Mouse (Mus musculus): ENCODE results near the gene Snrnp70.

Gene Snrnp70

DNA sequence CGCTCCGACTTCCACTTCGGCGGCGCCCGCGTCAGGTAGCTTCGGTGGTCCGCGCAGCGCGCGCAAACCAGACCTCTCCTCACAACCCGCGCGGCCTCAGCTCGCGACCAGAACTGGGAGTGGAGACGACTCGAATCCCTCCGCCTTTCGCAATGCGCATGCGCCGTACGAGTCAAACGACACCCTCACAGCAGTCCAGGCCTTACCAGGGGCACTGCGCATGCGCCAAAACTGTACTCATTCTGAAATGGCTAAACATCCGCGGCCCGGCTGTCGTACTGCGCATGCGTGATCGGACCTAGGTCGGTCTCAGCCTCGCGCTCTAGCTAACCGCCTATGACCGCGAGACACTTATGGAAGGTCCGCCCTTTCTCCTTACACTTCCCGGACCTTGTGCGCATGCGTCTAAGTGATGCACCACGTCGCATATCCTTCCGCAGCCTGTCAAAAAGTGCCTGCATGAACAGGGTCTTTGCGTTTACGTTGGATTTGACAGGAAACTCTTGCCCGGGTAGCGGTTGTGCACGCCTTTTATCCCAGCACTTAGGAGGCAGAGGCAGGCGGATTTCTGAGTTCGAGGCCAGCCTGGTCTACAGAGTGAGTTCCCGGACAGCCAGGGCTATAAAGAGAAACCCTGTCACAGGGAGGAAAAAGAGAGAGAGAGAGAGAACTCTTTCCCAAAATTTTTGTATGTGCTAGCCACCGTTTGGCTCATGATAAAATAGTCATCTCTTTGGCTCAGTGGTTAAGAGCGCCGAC is at the start of gene Snrnp70:
Snrnp70 (minus strand) TSS at position 165 of the 759 bp plus-strand sequence.
- peak; percentile 100 for DNase-seq (ENCODE audit: low read depth, low spot score)
- Histone ChIP-seq H3K36me3 (ENCODE audit: control insufficient read depth, insufficient read depth, low read length, poor library complexity, severe bottlenecking) (peaks cover 7% of the 10 kb centered on the region), H3K27me3 (ENCODE audit: control insufficient read depth, insufficient read depth, low read length, poor library complexity, severe bottlenecking) (no peaks in the 10 kb centered on the region; the same call in 1 of the 2 replicates)

DNA sequence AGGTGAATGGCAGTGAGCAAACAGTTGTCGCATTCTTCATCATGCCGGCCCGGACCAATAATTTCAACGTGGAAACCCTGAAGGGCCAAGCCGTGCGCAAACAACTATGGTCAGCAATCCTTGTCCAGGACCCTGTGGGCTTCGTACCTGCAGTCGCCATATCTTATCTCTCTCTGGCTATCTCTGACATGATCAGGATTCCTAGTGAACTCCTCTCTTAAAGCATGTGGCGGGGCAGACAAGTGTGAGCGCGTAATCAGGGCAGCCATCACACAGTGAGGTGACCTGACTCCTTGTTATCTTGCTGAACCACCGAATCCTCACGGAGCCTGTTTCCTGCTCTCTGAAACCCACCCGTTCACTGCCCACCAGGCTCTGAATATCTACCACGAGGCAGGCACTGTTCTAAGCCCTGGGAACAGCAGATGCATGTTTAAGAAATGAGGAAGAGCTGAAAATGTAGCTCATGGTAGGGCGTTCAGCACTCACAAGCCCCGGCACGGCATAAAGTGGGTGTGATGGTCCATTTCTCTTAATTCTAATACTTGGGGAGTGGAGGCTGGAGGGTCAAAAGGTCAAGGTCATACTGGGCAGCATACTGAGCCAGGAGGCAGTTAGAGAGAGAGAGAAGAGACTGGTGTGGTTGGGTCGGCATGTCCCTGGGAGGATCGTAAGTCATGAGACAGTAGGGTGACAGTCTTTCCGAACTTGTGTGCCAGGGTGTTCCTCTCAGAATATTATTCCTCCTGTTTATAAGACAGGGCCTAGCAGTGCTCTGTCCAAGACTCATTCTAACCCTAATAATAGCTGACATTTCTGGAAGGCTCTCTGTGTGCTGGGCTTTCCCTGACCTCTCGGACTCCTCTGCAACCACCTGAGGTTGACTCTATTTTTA is 48.2 kb upstream of the Snrnp70 start:
- no peak for DNase-seq (ENCODE audit: low read depth, low spot score)
- no peaks in the 10 kb centered on the region for H3K27me3 ChIP-seq (ENCODE audit: control insufficient read depth, insufficient read depth, low read length, poor library complexity, severe bottlenecking)

DNA sequence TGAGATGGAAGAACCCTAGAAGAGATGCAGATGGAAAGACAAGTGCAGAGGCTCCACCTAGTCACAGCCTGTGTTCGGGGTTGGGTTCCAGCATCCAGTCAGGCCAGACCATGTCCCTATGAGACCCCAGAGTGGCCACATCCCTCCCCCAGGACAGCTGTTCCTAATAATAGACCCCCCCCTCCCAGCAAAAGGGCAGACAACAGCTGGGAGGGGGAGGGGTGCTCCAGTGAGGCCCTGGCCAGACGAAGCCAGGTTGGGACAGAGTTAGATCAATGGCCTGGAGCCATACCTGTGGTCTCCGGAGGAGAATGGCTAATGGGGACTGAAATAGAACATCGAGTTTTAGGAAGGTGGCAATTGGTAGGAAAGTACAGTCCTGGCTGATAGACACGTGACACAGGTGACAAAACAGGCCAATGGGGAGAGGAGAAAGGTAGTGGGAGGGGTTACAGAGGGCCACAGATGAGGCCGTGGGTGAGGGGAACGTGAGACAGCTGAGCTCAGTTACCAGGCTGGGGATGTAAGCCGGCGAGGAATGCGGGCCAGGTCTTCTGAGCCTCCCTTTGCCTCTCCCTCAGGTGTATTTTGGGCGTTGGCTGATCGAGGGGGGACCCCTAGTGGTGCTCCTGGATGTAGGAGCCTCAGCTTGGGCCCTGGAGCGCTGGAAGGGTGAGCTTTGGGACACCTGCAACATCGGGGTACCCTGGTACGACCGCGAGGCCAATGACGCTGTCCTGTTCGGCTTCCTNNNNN is 42.2 kb upstream of the Snrnp70 start, which contains the start of gene Ruvbl2:
Ruvbl2 (minus strand) TSS at position 576 of the 756 bp plus-strand sequence.
- no peak for DNase-seq (ENCODE audit: low read depth, low spot score)
- no peaks in the 10 kb centered on the region for H3K27me3 ChIP-seq (ENCODE audit: control insufficient read depth, insufficient read depth, low read length, poor library complexity, severe bottlenecking)

More for the DNA sequence above, 48.2 kb upstream of the Snrnp70 start:
- H3K36me3 ChIP-seq (ENCODE audit: control insufficient read depth, insufficient read depth, low read length, poor library complexity, severe bottlenecking) = no peaks in the 10 kb centered on the region; the same call in 1 of the 2 replicates

DNA sequence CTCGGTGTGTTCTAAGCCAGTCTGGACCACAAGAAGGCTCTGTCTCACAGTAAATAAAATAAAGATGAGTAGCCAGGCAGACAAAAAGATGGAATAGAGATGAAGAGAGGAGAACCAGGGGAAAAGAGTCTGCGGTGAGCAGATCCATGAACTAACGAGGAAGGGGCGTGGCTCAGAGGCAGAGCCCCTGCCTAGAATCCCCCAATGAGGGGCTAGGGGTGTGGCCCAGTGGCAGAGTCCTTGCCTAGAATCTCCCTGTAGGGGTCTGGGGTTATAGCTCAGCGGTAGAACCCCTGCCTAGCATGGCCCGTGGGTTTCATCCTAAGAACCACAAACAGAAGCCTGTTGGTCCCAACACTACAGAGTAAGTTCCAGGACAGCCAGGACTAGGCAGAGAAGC is 41.5 kb upstream of the Snrnp70 start:
- H3K36me3 ChIP-seq (ENCODE audit: control insufficient read depth, insufficient read depth, low read length, poor library complexity, severe bottlenecking) = no peaks in the 10 kb centered on the region
- no peaks in the 10 kb centered on the region for H3K27me3 ChIP-seq (ENCODE audit: control insufficient read depth, insufficient read depth, low read length, poor library complexity, severe bottlenecking)
- DNase-seq (ENCODE audit: low read depth, low spot score) = no peak

More for the DNA sequence above, 42.2 kb upstream of the Snrnp70 start, which contains the start of gene Ruvbl2:
- no peaks in the 10 kb centered on the region for H3K36me3 ChIP-seq (ENCODE audit: control insufficient read depth, insufficient read depth, low read length, poor library complexity, severe bottlenecking)

DNA sequence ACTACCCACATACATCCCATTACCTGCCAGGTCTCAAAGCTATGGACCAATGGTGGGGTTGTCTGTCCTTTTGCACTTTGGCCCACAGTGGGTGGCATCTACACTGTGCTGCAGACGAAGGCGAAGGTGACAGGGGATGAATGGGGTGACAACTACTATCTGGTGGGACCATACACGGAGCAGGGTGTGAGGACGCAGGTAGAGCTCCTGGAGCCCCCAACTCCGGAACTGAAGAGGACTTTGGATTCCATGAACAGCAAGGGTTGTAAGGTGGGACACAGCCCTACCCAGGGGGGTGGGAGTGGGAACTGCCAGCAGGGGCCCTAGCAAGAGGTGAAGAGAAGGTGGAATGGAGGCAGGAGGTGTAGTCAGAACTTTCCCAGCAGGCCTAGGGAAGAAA is 40.9 kb upstream of the Snrnp70 start:
- no peak for DNase-seq (ENCODE audit: low read depth, low spot score)
- no peaks in the 10 kb centered on the region for H3K36me3 ChIP-seq (ENCODE audit: control insufficient read depth, insufficient read depth, low read length, poor library complexity, severe bottlenecking)
- no peaks in the 10 kb centered on the region for H3K27me3 ChIP-seq (ENCODE audit: control insufficient read depth, insufficient read depth, low read length, poor library complexity, severe bottlenecking)

DNA sequence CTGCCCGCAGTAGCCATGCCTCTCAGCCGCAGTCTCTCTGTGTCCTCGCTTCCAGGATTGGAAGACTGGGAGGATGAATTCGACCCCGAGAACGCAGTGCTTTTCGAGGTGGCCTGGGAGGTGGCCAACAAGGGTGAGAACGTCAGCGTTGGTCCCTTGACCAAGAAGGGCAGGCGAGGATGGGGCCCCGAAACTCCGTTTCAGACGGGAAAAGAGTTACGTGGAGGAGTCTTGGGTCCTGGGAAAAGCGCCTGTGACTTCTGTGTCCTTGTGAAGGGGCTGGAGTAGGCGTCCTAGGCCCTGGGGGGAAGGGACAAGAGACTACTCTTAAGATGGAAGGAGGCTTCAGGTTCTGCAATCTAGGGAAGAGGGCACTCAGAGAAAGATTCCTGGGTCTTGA is 39.5 kb upstream of the Snrnp70 start:
- Histone ChIP-seq H3K27me3 (ENCODE audit: control insufficient read depth, insufficient read depth, low read length, poor library complexity, severe bottlenecking) (no peaks in the 10 kb centered on the region), H3K36me3 (ENCODE audit: control insufficient read depth, insufficient read depth, low read length, poor library complexity, severe bottlenecking) (peaks cover 3% of the 10 kb centered on the region; the same call in 1 of the 2 replicates)
- no peak for DNase-seq (ENCODE audit: low read depth, low spot score)

DNA sequence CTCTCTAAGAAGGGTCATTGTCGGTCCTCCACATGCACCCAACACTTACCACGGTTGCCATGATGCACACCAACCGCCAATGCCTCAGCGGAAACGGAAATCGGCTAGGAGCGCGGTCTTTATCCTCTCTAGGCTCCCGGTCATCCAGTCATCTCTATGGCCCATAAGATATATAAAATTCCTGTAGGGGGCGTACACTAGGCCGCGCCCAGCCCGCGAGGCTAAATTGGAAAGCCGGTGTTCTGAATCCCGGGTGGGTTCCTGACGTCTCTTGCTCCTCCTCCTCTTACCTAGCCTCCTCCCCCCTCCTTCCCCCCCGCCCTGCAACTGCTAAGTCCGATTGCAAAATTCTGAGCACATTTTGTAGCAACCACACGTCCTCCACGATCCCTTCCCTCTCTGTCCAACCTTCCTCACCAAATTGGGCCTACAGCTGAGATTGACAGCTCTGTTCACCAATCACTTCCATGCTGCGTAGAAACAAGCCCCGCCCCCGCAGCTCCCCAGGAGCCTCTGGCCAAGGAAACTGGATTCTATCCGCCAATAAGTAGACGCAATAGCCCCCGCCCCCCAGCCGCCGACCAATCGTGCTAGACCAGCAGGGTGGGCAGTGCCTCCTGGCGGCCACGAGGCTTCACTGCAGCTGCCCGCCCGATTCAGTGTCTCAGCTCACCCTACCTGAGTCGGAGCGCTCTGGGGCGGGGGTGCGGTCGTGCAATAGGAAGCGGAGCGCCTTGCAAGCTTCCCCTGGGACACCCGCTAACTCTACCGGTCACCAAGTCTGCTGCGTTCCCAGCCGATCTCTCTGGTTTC is 38.9 kb upstream of the Snrnp70 start, which contains the start of gene Gys1:
Gys1 (plus strand) TSS at position 642 of the 813 bp plus-strand sequence.
- Histone ChIP-seq H3K27me3 (ENCODE audit: control insufficient read depth, insufficient read depth, low read length, poor library complexity, severe bottlenecking) (no peaks in the 10 kb centered on the region), H3K36me3 (ENCODE audit: control insufficient read depth, insufficient read depth, low read length, poor library complexity, severe bottlenecking) (peaks cover 3% of the 10 kb centered on the region; the same call in 1 of the 2 replicates)
- DNase-seq (ENCODE audit: low read depth, low spot score) = peak; percentile 100

DNA sequence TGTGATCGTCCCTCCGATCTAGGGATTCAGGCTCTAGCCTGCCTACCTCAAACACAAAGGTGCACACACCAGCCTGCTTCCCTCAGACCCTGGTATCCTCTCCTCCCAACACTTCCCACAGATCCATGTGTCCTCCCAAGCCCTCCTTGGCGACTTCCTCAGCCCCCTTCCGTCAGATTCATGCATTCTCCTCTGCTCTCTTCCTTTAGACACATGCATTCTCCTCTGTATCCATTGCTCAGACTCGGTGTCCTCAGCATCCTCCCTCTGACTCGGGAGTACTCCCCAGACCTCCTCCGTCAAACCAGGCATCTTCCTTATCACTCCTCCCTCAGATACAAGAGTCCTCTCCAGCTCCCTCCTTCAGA is 38.3 kb upstream of the Snrnp70 start:
- DNase-seq (ENCODE audit: low read depth, low spot score) = no peak
- Histone ChIP-seq H3K27me3 (ENCODE audit: control insufficient read depth, insufficient read depth, low read length, poor library complexity, severe bottlenecking) (no peaks in the 10 kb centered on the region), H3K36me3 (ENCODE audit: control insufficient read depth, insufficient read depth, low read length, poor library complexity, severe bottlenecking) (peaks cover 3% of the 10 kb centered on the region; the same call in 1 of the 2 replicates)

DNA sequence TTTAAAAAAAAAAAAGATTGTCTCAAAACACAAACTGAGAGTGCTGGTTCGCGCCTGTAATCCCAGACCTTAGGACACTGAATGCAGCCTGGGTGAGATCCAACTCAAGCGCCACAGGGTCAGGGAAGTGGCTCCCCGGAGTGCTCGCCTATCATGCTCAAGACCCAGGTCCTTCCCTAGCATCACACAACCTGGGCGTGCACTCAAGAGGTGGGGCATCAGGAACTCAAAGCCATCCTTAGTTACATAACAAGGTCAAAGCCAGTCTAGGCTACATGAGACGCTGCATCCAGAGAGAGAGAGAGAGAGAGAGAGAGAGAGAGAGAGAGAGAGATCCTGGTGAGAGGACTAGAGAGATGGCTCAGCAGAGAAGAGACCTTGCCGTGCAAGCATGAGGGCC is 31.0 kb upstream of the Snrnp70 start:
- no peaks in the 10 kb centered on the region for H3K27me3 ChIP-seq (ENCODE audit: control insufficient read depth, insufficient read depth, low read length, poor library complexity, severe bottlenecking)
- no peak for DNase-seq (ENCODE audit: low read depth, low spot score)

DNA sequence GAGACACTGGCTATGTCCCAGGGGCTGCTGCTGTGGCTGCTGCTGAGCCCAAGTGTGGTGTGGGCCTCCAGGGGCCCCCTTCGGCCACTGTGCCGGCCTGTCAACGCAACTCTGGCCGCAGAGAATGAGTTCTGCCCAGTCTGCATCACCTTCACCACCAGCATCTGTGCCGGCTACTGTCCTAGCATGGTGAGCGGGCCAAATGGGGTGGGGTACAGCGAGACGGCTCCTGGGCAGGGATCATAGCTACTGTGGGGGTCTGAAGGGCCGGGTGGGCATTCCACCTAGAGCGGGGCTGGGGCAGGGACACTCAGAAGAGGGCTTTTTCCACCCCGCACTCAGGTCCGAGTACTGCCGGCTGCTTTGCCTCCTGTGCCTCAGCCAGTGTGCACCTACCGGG is 25.7 kb upstream of the Snrnp70 start:
- DNase-seq (ENCODE audit: low read depth, low spot score) = no peak
- Histone ChIP-seq H3K27me3 (ENCODE audit: control insufficient read depth, insufficient read depth, low read length, poor library complexity, severe bottlenecking) (no peaks in the 10 kb centered on the region), H3K36me3 (ENCODE audit: control insufficient read depth, insufficient read depth, low read length, poor library complexity, severe bottlenecking) (peaks cover 19% of the 10 kb centered on the region)

More for the DNA sequence above, 31.0 kb upstream of the Snrnp70 start:
- H3K36me3 ChIP-seq (ENCODE audit: control insufficient read depth, insufficient read depth, low read length, poor library complexity, severe bottlenecking) = peaks cover 18% of the 10 kb centered on the region

DNA sequence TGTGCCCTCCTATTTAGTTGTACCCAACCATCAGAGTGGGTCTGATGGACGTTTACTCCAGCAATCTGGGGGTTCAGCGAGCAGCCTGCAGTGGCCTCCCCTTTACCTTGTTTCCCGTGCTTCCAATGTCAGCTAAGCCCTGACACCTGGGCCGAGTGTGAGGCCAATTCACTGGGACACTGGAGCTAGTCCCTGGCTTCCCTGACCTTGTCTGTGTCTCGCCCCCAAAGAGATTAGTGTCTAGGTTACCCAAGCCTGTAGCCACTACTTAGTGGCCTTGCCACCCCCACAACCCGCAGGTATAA is 25.0 kb upstream of the Snrnp70 start, which contains the start of gene Lhb:
Lhb (plus strand) TSS at position 206 of the 305 bp plus-strand sequence.
- no peaks in the 10 kb centered on the region for H3K27me3 ChIP-seq (ENCODE audit: control insufficient read depth, insufficient read depth, low read length, poor library complexity, severe bottlenecking)
- H3K36me3 ChIP-seq (ENCODE audit: control insufficient read depth, insufficient read depth, low read length, poor library complexity, severe bottlenecking) = peaks cover 19% of the 10 kb centered on the region
- DNase-seq (ENCODE audit: low read depth, low spot score) = no peak

DNA sequence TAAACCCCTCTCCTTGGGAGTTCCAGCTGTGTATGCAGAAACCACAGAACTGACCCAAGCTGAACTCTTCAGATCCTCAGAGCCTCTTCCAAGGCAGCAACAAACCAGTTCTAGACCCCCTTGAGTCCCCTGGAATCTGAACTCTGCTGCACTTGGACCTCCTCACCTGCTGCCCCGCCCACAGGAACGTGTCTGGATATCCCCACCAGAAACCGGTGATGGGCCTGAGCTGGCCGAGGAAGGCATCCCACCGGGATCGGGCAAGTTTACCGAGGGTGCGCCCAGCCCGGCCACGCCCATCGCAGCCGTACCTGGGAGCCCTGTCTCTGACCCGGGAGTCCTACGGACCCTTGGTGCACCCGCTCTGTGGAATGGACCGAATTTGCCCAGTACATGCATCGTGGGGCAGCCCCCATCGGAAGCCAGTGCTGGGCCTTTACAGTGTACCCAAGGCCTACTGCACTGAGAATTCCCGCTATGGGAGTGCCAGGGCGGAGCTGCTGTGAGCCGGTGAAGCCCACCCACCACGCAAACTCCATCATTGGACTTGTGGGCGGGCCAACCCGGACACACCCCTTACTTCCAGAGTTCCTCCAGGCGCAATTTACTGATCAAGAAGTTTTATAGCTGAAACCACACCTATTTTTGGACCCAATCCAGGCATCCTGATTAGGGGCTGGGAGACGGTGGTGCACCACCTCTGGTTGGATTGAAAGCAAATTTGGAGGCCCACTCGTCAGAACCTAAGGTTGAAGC is 24.5 kb upstream of the Snrnp70 start:
- no peak for DNase-seq (ENCODE audit: low read depth, low spot score)
- H3K36me3 ChIP-seq (ENCODE audit: control insufficient read depth, insufficient read depth, low read length, poor library complexity, severe bottlenecking) = peaks cover 19% of the 10 kb centered on the region
- H3K27me3 ChIP-seq (ENCODE audit: control insufficient read depth, insufficient read depth, low read length, poor library complexity, severe bottlenecking) = no peaks in the 10 kb centered on the region

DNA sequence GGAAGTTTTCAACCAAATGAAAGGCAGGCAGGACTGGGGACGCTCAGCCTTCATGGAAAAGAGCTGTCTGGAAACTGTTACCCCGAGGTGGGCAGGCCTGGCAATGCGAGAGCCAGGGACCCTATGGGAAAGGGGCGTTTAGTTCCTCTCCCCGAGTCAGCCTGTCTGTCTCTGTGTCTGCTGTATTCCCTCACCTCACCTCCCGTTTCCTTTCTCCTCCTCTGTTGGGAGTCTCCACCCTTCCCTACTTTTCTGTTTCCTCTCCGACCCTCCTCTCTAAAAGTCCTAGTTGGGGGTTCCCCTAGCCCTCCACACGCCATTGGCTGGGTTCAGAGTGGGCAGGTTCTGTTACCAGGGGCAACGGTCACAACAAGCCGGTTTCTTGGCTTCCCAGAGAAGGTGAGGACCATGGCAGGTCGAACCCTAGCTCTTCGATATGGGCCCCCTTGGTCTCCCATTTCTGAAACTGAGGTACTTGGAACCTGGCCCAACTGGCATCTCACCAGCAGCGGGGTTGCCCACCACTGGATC is 22.5 kb upstream of the Snrnp70 start:
- Histone ChIP-seq H3K27me3 (ENCODE audit: control insufficient read depth, insufficient read depth, low read length, poor library complexity, severe bottlenecking) (no peaks in the 10 kb centered on the region), H3K36me3 (ENCODE audit: control insufficient read depth, insufficient read depth, low read length, poor library complexity, severe bottlenecking) (peaks cover 16% of the 10 kb centered on the region)
- DNase-seq (ENCODE audit: low read depth, low spot score) = no peak
